Mouse (Mus musculus) liver, embryonic 11.5 days (tissue): Measurements from ENCODE around the gene Psmd4. TPM values are rescaled to one million over a fixed set of nuclear protein-coding genes. Genes with fewer than 3 reads are reported as not detected.
"Not testable (repeated sequence)": the region's sequence is repeated elsewhere in the genome, so short reads cannot be mapped to it uniquely, and the experiment has no call there.

ENCODE experiments used
- ATAC-seq: fragments of 200-750 bp; cut with Nextera tagmentation; replicated peaks from 2 replicates; pipeline ENCODE4 v1.8.0; 2017; ENCODE audit warnings: moderate number of reproducible peaks, mild to moderate bottlenecking, moderate TSS enrichment, moderate library complexity; ENCODE audit not compliant: low FRiP score
- DNase-seq: peaks from one replicate; pipeline ENCODE4 v3.0.0-alpha.2; 2017; ENCODE audit warnings: low spot score
- H3K27ac ChIP-seq: fragments of 300-500 bp; sonication (generic); 2 replicates; pipeline ENCODE4 v1.5.1; 2014; ENCODE audit warnings: mild to moderate bottlenecking, low read depth, low read length, control low read depth
- H3K27me3 ChIP-seq: fragments of 300-500 bp; sonication (generic); replicated peaks from 2 replicates; pipeline ENCODE4 v1.6.1; 2014; ENCODE audit warnings: low read length, mixed read lengths; ENCODE audit not compliant: control insufficient read depth, insufficient read depth
- H3K36me3 ChIP-seq: fragments of 300-500 bp; sonication (generic); 2 replicates; pipeline ENCODE4 v1.6.1; 2014; ENCODE audit warnings: mild to moderate bottlenecking, low read length, moderate library complexity, mixed read lengths; ENCODE audit not compliant: control insufficient read depth, insufficient read depth
- H3K4me1 ChIP-seq: fragments of 300-500 bp; sonication (generic); replicated peaks from 2 replicates; pipeline ENCODE4 v1.6.1; 2014; ENCODE audit warnings: low read length, mixed read lengths; ENCODE audit not compliant: control insufficient read depth, insufficient read depth
- H3K4me2 ChIP-seq: fragments of 300-500 bp; sonication (generic); 2 replicates; pipeline ENCODE4 v1.6.1; 2014; ENCODE audit warnings: mild to moderate bottlenecking, control low read depth, moderate library complexity
- H3K4me3 ChIP-seq: fragments of 300-500 bp; sonication (generic); 2 replicates; pipeline ENCODE4 v1.5.1; 2014; ENCODE audit warnings: low read depth, low read length, control low read depth
- H3K9ac ChIP-seq: fragments of 300-500 bp; sonication (generic); 2 replicates; pipeline ENCODE4 v1.6.1; 2014; ENCODE audit warnings: low read depth, low read length, control low read depth
- H3K9me3 ChIP-seq: fragments of 300-500 bp; sonication (generic); 2 replicates; pipeline ENCODE4 v1.6.1; 2016; ENCODE audit warnings: low read length, inconsistent platforms, mixed read lengths; ENCODE audit not compliant: control insufficient read depth
- WGBS: fragments of 180-500 bp; shearing (Covaris S2); extraction: QIAGEN DNeasy Blood & Tissue Kit; methylation state at CpG from one replicate; pipeline ENCODE4 v1.1.7; 2014; 5-methylcytosine and 5-hydroxymethylcytosine counted together
- polyA plus RNA-seq: library from polyadenylated mRNA; unstranded; fragments of >200 nt; fragmentation: Nextera tagmentation; extraction: Ambion mirVana; gene quantifications from 2 replicates; pipeline ENCODE4 v1.2.1, GENCODE M21; 2014

The Psmd4 gene
- polyA plus RNA-seq, 1 experiment from 2014 or later, result 290 TPM

- no peaks in the 10 kb centered on the region for H3K9me3 ChIP-seq
- no peak overlapping the region for H3K4me3 ChIP-seq
- peaks cover 20% of the 10 kb centered on the region for H3K4me1 ChIP-seq
- H3K9ac ChIP-seq, result no peak overlapping the region
- 68% methylated on average over 3 of the region's 3 CpGs for WGBS
- DNase-seq, result no peak
- no peak for ATAC-seq
- no peaks in the 10 kb centered on the region for H3K27me3 ChIP-seq
- no peak overlapping the region for H3K27ac ChIP-seq
- H3K4me2 ChIP-seq, result no peak overlapping the region
- peaks cover 31% of the 10 kb centered on the region for H3K36me3 ChIP-seq
These were observed 12.5 kb downstream of the Psmd4 start for GRCm38 (mm10) chr3:95029953-95030352.

- Histone ChIP-seq H3K36me3 (peaks cover 25% of the 10 kb centered on the region), H3K4me1 (peaks cover 25% of the 10 kb centered on the region)
- H3K9ac ChIP-seq, H3K9me3 ChIP-seq, ATAC-seq, H3K4me3 ChIP-seq, H3K27me3 ChIP-seq, H3K27ac ChIP-seq, H3K4me2 ChIP-seq, DNase-seq: not testable (repeated sequence)
- WGBS, result 66% methylated on average over 3 of the region's 3 CpGs
These were observed 13.1 kb downstream of the Psmd4 start for GRCm38 (mm10) chr3:95029291-95029827.

GRCm38 (mm10) chr3:95028603-95029002 lies 13.8 kb downstream of the Psmd4 start:
- peaks cover 18% of the 10 kb centered on the region for H3K36me3 ChIP-seq
- no peak overlapping the region for H3K4me2 ChIP-seq
- WGBS, result 82% methylated on average over 3 of the region's 3 CpGs
- ATAC-seq (no peak), DNase-seq (no peak)
- H3K4me3 ChIP-seq, result no peak overlapping the region
- no peak overlapping the region for H3K27ac ChIP-seq
- H3K4me1 ChIP-seq, result peaks cover 25% of the 10 kb centered on the region
- H3K9ac ChIP-seq, result no peak overlapping the region
- no peaks in the 10 kb centered on the region for H3K9me3 ChIP-seq
- H3K27me3 ChIP-seq, result no peaks in the 10 kb centered on the region

- Histone ChIP-seq H3K27me3 (no peaks in the 10 kb centered on the region), H3K9me3 (no peaks in the 10 kb centered on the region), H3K27ac (no peak overlapping the region), H3K4me1 (peaks cover 25% of the 10 kb centered on the region), H3K4me2 (no peak overlapping the region), H3K4me3 (no peak overlapping the region), H3K36me3 (peaks cover 9% of the 10 kb centered on the region), H3K9ac (no peak overlapping the region)
- WGBS, result 39% methylated on average over 5 of the region's 5 CpGs
- peak; percentile 46; the same call in 1 of the 2 replicates for ATAC-seq
- DNase-seq, result no peak
These were observed 14.7 kb downstream of the Psmd4 start for GRCm38 (mm10) chr3:95027701-95028100.

- peaks cover 5% of the 10 kb centered on the region for H3K36me3 ChIP-seq
- H3K4me2 ChIP-seq, result no peak overlapping the region
- H3K4me1 ChIP-seq, result peaks cover 25% of the 10 kb centered on the region
- no peak for DNase-seq
- H3K4me3 ChIP-seq, result no peak overlapping the region
- no peak for ATAC-seq
- H3K9me3 ChIP-seq, result no peaks in the 10 kb centered on the region
- H3K27me3 ChIP-seq, result no peaks in the 10 kb centered on the region
- no peak overlapping the region for H3K9ac ChIP-seq
- no peak overlapping the region for H3K27ac ChIP-seq
- 62% methylated on average over 5 of the region's 5 CpGs for WGBS
These were observed 15.3 kb downstream of the Psmd4 start for GRCm38 (mm10) chr3:95027057-95027645.

- DNase-seq (no peak), ATAC-seq (peak; percentile 42)
- Histone ChIP-seq H3K9me3 (no peaks in the 10 kb centered on the region), H3K27ac (no peak overlapping the region; the same call in 1 of the 2 replicates), H3K4me3 (peak overlapping the region; percentile 23), H3K4me2 (peak overlapping the region; percentile 59), H3K4me1 (peaks cover 25% of the 10 kb centered on the region), H3K9ac (peak overlapping the region; percentile 54), H3K36me3 (no peaks in the 10 kb centered on the region; the same call in 1 of the 2 replicates), H3K27me3 (no peaks in the 10 kb centered on the region)
- 28% methylated on average over 5 of the region's 5 CpGs for WGBS
These were observed 17.2 kb downstream of the Psmd4 start for GRCm38 (mm10) chr3:95025202-95025601.

- ATAC-seq (no peak), DNase-seq (no peak)
- H3K4me1 ChIP-seq, result peaks cover 25% of the 10 kb centered on the region
- peak overlapping the region; percentile 23 for H3K4me3 ChIP-seq
- H3K9ac ChIP-seq, result peak overlapping the region; percentile 54
- H3K4me2 ChIP-seq, result peak overlapping the region; percentile 59
- WGBS, result 27% methylated on average over 11 of the region's 11 CpGs
- no peaks in the 10 kb centered on the region for H3K36me3 ChIP-seq
- H3K9me3 ChIP-seq, result no peaks in the 10 kb centered on the region
- H3K27ac ChIP-seq, result peak overlapping the region; percentile 38; the same call in 1 of the 2 replicates
- H3K27me3 ChIP-seq, result no peaks in the 10 kb centered on the region
These were observed 17.9 kb downstream of the Psmd4 start for GRCm38 (mm10) chr3:95024551-95024950.

GRCm38 (mm10) chr3:95020956-95021355 lies 21.5 kb downstream of the Psmd4 start:
- DNase-seq, H3K9me3 ChIP-seq, ATAC-seq, H3K27me3 ChIP-seq, H3K27ac ChIP-seq, H3K4me2 ChIP-seq, H3K9ac ChIP-seq, H3K36me3 ChIP-seq, H3K4me3 ChIP-seq: not testable (repeated sequence)
- 94% methylated on average over 5 of the region's 5 CpGs for WGBS
- peaks cover 20% of the 10 kb centered on the region for H3K4me1 ChIP-seq

GRCm38 (mm10) chr3:95018741-95019140 lies 23.7 kb downstream of the Psmd4 start:
- no peaks in the 10 kb centered on the region for H3K36me3 ChIP-seq
- DNase-seq (no peak), ATAC-seq (no peak)
- no peaks in the 10 kb centered on the region for H3K27me3 ChIP-seq
- no peak overlapping the region for H3K9ac ChIP-seq
- H3K27ac ChIP-seq, result no peak overlapping the region
- WGBS, result 77% methylated on average over 2 of the region's 2 CpGs
- H3K4me2 ChIP-seq, result no peak overlapping the region
- H3K4me1 ChIP-seq, result peaks cover 13% of the 10 kb centered on the region
- H3K4me3 ChIP-seq, result no peak overlapping the region
- no peaks in the 10 kb centered on the region for H3K9me3 ChIP-seq
